10 mouse cellular contexts compared by ENCODE assay signal in genomic region chr12:76345759-76346455, GRCm38 (mm10). TPM values are rescaled to one million over a fixed set of nuclear protein-coding genes. Genes with fewer than 3 reads are reported as not detected.
DNase-seq lines count a peak whose midpoint lies in the region; ATAC-seq and TF ChIP-seq lines count a peak whose summit lies in the region.
"Had no signal": no experiment of that assay in that cellular context is flagged by ENCODE, and none has a peak within 500 bp of the region (broad histone marks: within the 10 kb centered on the region; RNA-seq: fewer than 3 reads in every experiment).

No protein-coding gene starts in this region.

- H3K9me3 ChIP-seq in intestine, postnatal 0 days (ENCODE audit: control insufficient read depth), result no peaks in the 10 kb centered on the region
- H3K9me3 ChIP-seq in intestine, embryonic 15.5 days, result no peaks in the 10 kb centered on the region
- H3K9me3 ChIP-seq in CH12.LX (replicated peaks; ENCODE audit: low read length), result no peaks in the 10 kb centered on the region
- no peaks in the 10 kb centered on the region for H3K9me3 ChIP-seq in forebrain, embryonic 15.5 days
- H3K9me3 ChIP-seq: embryonic facial prominence, embryonic 12.5 days; liver, embryonic 15.5 days had no signal

- ATAC-seq in intestine, postnatal 0 days, result no peak
- no peak for ATAC-seq in intestine, embryonic 15.5 days
- peak; percentile 77; the same call in 1 of the 2 replicates for ATAC-seq in neutrophil, adult 5-6 weeks (ENCODE audit: extremely low read depth, insufficient number of reproducible peaks, low FRiP score, poor library complexity, severe bottlenecking)
- ATAC-seq in forebrain, embryonic 15.5 days (replicated peaks), result no peak

- TF ChIP-seq RAD21 in CH12.LX (IDR thresholded peaks at IDR 0.05; ENCODE audit: low read depth, low read length), result peak; percentile 67

- TF ChIP-seq EP300 in CH12.LX (IDR thresholded peaks at IDR 0.05; ENCODE audit: low read length), result no peak

- no peak overlapping the region for H3K4me3 ChIP-seq in intestine, postnatal 0 days (ENCODE audit: low read depth, low read length)
- no peak overlapping the region for H3K4me3 ChIP-seq in intestine, embryonic 15.5 days (replicated peaks)
- no peak overlapping the region for H3K4me3 ChIP-seq in CH12.LX (replicated peaks in 1 of 3; ENCODE audit: low read depth in 2 of 3, low read length in 2 of 3, poor library complexity in 1 of 3)
- no peak overlapping the region for H3K4me3 ChIP-seq in forebrain, embryonic 15.5 days
- H3K4me3 ChIP-seq: embryonic facial prominence, embryonic 12.5 days; liver, embryonic 15.5 days had no signal

- WGBS in intestine, postnatal 0 days, result 79% methylated on average over 6 of the region's 6 CpGs
- 78% methylated on average over 5 of the region's 6 CpGs for WGBS in intestine, embryonic 15.5 days
- WGBS in forebrain, embryonic 15.5 days, result 88% methylated on average over 5 of the region's 6 CpGs

- H3K27me3 ChIP-seq in intestine, postnatal 0 days (replicated peaks; ENCODE audit: control insufficient read depth, insufficient read depth, low read length), result no peaks in the 10 kb centered on the region
- H3K27me3 ChIP-seq in intestine, embryonic 15.5 days (replicated peaks), result no peaks in the 10 kb centered on the region
- no peaks in the 10 kb centered on the region for H3K27me3 ChIP-seq in CH12.LX (replicated peaks)
- H3K27me3 ChIP-seq in forebrain, embryonic 15.5 days, result no peaks in the 10 kb centered on the region
- H3K27me3 ChIP-seq: embryonic facial prominence, embryonic 12.5 days; liver, embryonic 15.5 days had no signal

- H3K4me2 ChIP-seq in intestine, postnatal 0 days (replicated peaks; ENCODE audit: low read depth), result no peak overlapping the region
- H3K4me2 ChIP-seq in intestine, embryonic 15.5 days (replicated peaks), result no peak overlapping the region
- H3K4me2 ChIP-seq in CH12.LX (ENCODE audit: insufficient read depth, low read depth, poor library complexity, severe bottlenecking), result peak overlapping the region; percentile 55
- no peak overlapping the region for H3K4me2 ChIP-seq in forebrain, embryonic 15.5 days (replicated peaks)
- H3K4me2 ChIP-seq: embryonic facial prominence, embryonic 12.5 days; liver, embryonic 15.5 days had no signal

- DNase-seq in CH12.LX (ENCODE audit: extremely low read depth), result peak; percentile 41
- DNase-seq in kidney, postnatal 14 days, result peak; percentile 23
- DNase-seq in right cerebral cortex, postnatal 36 days (ENCODE audit: low spot score in 2 of 2), result no peak
- DNase-seq in ovary, postnatal 36 days (ENCODE audit: low spot score), result no peak

- no peaks in the 10 kb centered on the region for H3K4me1 ChIP-seq in intestine, postnatal 0 days (replicated peaks; ENCODE audit: control insufficient read depth, insufficient read depth, low read length)
- H3K4me1 ChIP-seq in intestine, embryonic 15.5 days (replicated peaks), result no peaks in the 10 kb centered on the region
- H3K4me1 ChIP-seq in CH12.LX (ENCODE audit: control insufficient read depth in 1 of 2, insufficient read depth in 2 of 2), result peaks cover 0 to 20% of the 10 kb centered on the region in 2 experiments; a peak in 2 of 4 replicates
- no peaks in the 10 kb centered on the region for H3K4me1 ChIP-seq in forebrain, embryonic 15.5 days
- H3K4me1 ChIP-seq: embryonic facial prominence, embryonic 12.5 days had no signal

- H3K79me2 ChIP-seq in CH12.LX (replicated peaks; ENCODE audit: control insufficient read depth, extremely low read depth, insufficient read depth, poor library complexity, severe bottlenecking), result no peaks in the 10 kb centered on the region; the same call in 1 of the 2 replicates

- H3K9ac ChIP-seq in intestine, postnatal 0 days (ENCODE audit: low read depth, low read length), result no peak overlapping the region
- no peak overlapping the region for H3K9ac ChIP-seq in intestine, embryonic 15.5 days
- H3K9ac ChIP-seq in CH12.LX (ENCODE audit: insufficient read depth, low read depth), result no peak overlapping the region
- H3K9ac ChIP-seq in forebrain, embryonic 15.5 days (replicated peaks), result no peak overlapping the region
- H3K9ac ChIP-seq: embryonic facial prominence, embryonic 12.5 days; liver, embryonic 15.5 days had no signal

- in situ Hi-C loops in CH12.LX (cut with MboI; ENCODE audit: low pct_ligation_motif_present, low pct_unique_long_range_greater_than_20kb, low sequenced_read_pairs), result loop anchor here (25.0 kb wide), 1 partner anchor 334 kb away; no protein-coding TSS in a partner anchor

- TF ChIP-seq POLR2A in CH12.LX (IDR thresholded peaks at IDR 0.05; ENCODE audit: low read depth, low read length), result no peak

- no peak overlapping the region for H3K27ac ChIP-seq in intestine, postnatal 0 days (ENCODE audit: low read depth, low read length)
- no peak overlapping the region for H3K27ac ChIP-seq in intestine, embryonic 15.5 days
- H3K27ac ChIP-seq in CH12.LX (ENCODE audit: insufficient read depth, low read depth), result no peak overlapping the region
- no peak overlapping the region for H3K27ac ChIP-seq in forebrain, embryonic 15.5 days (replicated peaks)
- H3K27ac ChIP-seq: embryonic facial prominence, embryonic 12.5 days; liver, embryonic 15.5 days had no signal

- H3K36me3 ChIP-seq in intestine, postnatal 0 days (ENCODE audit: control insufficient read depth, insufficient read depth), result peaks cover 21% of the 10 kb centered on the region; the same call in 1 of the 2 replicates
- peaks cover 5% of the 10 kb centered on the region; the same call in 1 of the 2 replicates for H3K36me3 ChIP-seq in intestine, embryonic 15.5 days
- peaks cover 23 to 60% of the 10 kb centered on the region in 2 experiments for H3K36me3 ChIP-seq in CH12.LX (replicated peaks in 1 of 2; ENCODE audit: control insufficient read depth in 1 of 2, insufficient read depth in 1 of 2, low read length in 1 of 2)
- peaks cover 18% of the 10 kb centered on the region for H3K36me3 ChIP-seq in forebrain, embryonic 15.5 days

- TF ChIP-seq CTCF in intestine, postnatal 0 days (IDR thresholded peaks at IDR 0.05; ENCODE audit: low read depth), result peak; percentile 65
- TF ChIP-seq CTCF in CH12.LX (conservative IDR thresholded peaks at IDR 0.05 in 1 of 2, IDR thresholded peaks at IDR 0.05 in 1 of 2; ENCODE audit: low read depth in 2 of 2, low read length in 2 of 2), result peak in 1 of 2 experiments; percentile 71; a peak in 2 of 4 replicates

- dilution Hi-C loops in CH12.LX (cut with MboI; ENCODE audit: extremely low pct_ligation_motif_present, extremely low pct_unique_long_range_greater_than_20kb, low sequenced_read_pairs), result no loop called here

TF ChIP-seq in CH12.LX, 34 proteins besides CTCF, POLR2A, EP300 and RAD21:
- TF ChIP-seq MAZ (IDR thresholded peaks at IDR 0.05; ENCODE audit: low read depth, low read length), result 0 out of 2 replicates have a peak, but pooled peaks have one; percentile 32
- peak; percentile 38; the same call in 1 of the 2 replicates for TF ChIP-seq TCF12 (IDR thresholded peaks at IDR 0.05; ENCODE audit: low read depth, low read length)
- no peak for TF ChIP-seq MXI1 (IDR thresholded peaks at IDR 0.05; ENCODE audit: low read depth, low read length)
- TF ChIP-seq SMC3 (IDR thresholded peaks at IDR 0.05; ENCODE audit: low read depth, low read length), result peak; percentile 75
- no peak for TF ChIP-seq NRF1 (IDR thresholded peaks at IDR 0.05; ENCODE audit: low read depth, low read length)
TF ChIP-seq in CH12.LX: peak in this region for 3.

RNA-seq across cellular contexts. Expression of gene Akap5, which starts 21.2 kb away (rescaled TPM):
- 0.85 and 1.1 TPM in 2 replicates for polyA plus RNA-seq in intestine, postnatal 0 days (2015; fragmentation: Nextera tagmentation; extraction: Ambion mirVana)
- 2.7 and 3.3 TPM in 2 replicates for polyA plus RNA-seq in intestine, embryonic 15.5 days (2015; fragmentation: Nextera tagmentation; extraction: Ambion mirVana)
- total RNA-seq in CH12.LX (2012; rRNA removed) (0.38 and 0.67 TPM in 2 replicates), CH12.LX (2014; rRNA removed) (0.27 and 0.32 TPM in 2 replicates)
- 0.76 and 0.89 TPM in 2 replicates for polyA plus RNA-seq in CH12.LX (2012; ENCODE audit: insufficient read length, low read depth)
- 0.98 and 1.0 TPM in 2 replicates for total RNA-seq in neutrophil, adult 5-6 weeks (2017)
- 7.3 and 7.4 TPM in 2 replicates for polyA plus RNA-seq in forebrain, embryonic 15.5 days (2015; fragmentation: Nextera tagmentation; extraction: Ambion mirVana)

RNA-seq across cellular contexts. Expression of gene Zbtb25, which starts 23.5 kb away (rescaled TPM):
- 4.3 and 5.2 TPM in 2 replicates for polyA plus RNA-seq in intestine, postnatal 0 days (2015; fragmentation: Nextera tagmentation; extraction: Ambion mirVana)
- 11.7 and 12.4 TPM in 2 replicates for polyA plus RNA-seq in intestine, embryonic 15.5 days (2015; fragmentation: Nextera tagmentation; extraction: Ambion mirVana)
- 7.3 TPM in 2 replicates for total RNA-seq in CH12.LX (2012; rRNA removed)
- total RNA-seq in CH12.LX (2014; rRNA removed), result 6.6 and 7.2 TPM in 2 replicates
- polyA plus RNA-seq in CH12.LX (2012; ENCODE audit: insufficient read length, low read depth), result 8.5 and 18.7 TPM in 2 replicates
- 10.1 and 13.8 TPM in 2 replicates for total RNA-seq in neutrophil, adult 5-6 weeks (2017)
- 16.2 and 19.0 TPM in 2 replicates for polyA plus RNA-seq in forebrain, embryonic 15.5 days (2015; fragmentation: Nextera tagmentation; extraction: Ambion mirVana)

RNA-seq across cellular contexts. Expression of gene Zbtb1, which starts 24.2 kb away (rescaled TPM):
- polyA plus RNA-seq in intestine, postnatal 0 days (2015; fragmentation: Nextera tagmentation; extraction: Ambion mirVana), result 3.3 and 3.4 TPM in 2 replicates
- 6.7 and 7.6 TPM in 2 replicates for polyA plus RNA-seq in intestine, embryonic 15.5 days (2015; fragmentation: Nextera tagmentation; extraction: Ambion mirVana)
- total RNA-seq in CH12.LX (2012; rRNA removed) (6.4 and 7.5 TPM in 2 replicates), CH12.LX (2014; rRNA removed) (22.0 and 24.9 TPM in 2 replicates)
- polyA plus RNA-seq in CH12.LX (2012; ENCODE audit: insufficient read length, low read depth), result 16.0 and 17.1 TPM in 2 replicates
- total RNA-seq in neutrophil, adult 5-6 weeks (2017), result 17.7 and 20.1 TPM in 2 replicates
- polyA plus RNA-seq in forebrain, embryonic 15.5 days (2015; fragmentation: Nextera tagmentation; extraction: Ambion mirVana), result 4.5 TPM in 2 replicates

RNA-seq across cellular contexts. Expression of gene Hspa2, which starts 58.1 kb away (rescaled TPM):
- 16.9 and 23.5 TPM in 2 replicates for polyA plus RNA-seq in intestine, postnatal 0 days (2015; fragmentation: Nextera tagmentation; extraction: Ambion mirVana)
- polyA plus RNA-seq in intestine, embryonic 15.5 days (2015; fragmentation: Nextera tagmentation; extraction: Ambion mirVana), result 10.1 and 11.9 TPM in 2 replicates
- total RNA-seq in CH12.LX (2012; rRNA removed) (4.7 and 5.3 TPM in 2 replicates), CH12.LX (2014; rRNA removed) (3.4 and 3.6 TPM in 2 replicates)
- 3.4 and 3.8 TPM in 2 replicates for polyA plus RNA-seq in CH12.LX (2012; ENCODE audit: insufficient read length, low read depth)
- 8.3 and 11.1 TPM in 2 replicates for total RNA-seq in neutrophil, adult 5-6 weeks (2017)
- polyA plus RNA-seq in forebrain, embryonic 15.5 days (2015; fragmentation: Nextera tagmentation; extraction: Ambion mirVana), result 4.5 and 5.7 TPM in 2 replicates

Comparison
In these comparisons a context has a peak if more than half of its experiments do, and no peak if none do; other contexts are left out.
1. DNase-seq: peak in CH12.LX (single experiment) and kidney, postnatal 14 days (single experiment); none in right cerebral cortex, postnatal 36 days (0 of 2) and ovary, postnatal 36 days (single experiment).